Mouse (Mus musculus) mesoderm, embryonic 11.5 days (tissue): ENCODE data around the gene Dnah12.
A peak's percentile ranks its signal among the peaks of the same experiment; 100 is the strongest.
"Not testable (repeated sequence)": the region's sequence is repeated elsewhere in the genome, so short reads cannot be mapped to it uniquely, and the experiment has no call there.

ENCODE experiments used
- DNase-seq: peaks from one replicate; pipeline ENCODE4 v3.0.0-alpha.2; 2012; ENCODE audit warnings: low read depth, low spot score

Dnah12 gene

DNA sequence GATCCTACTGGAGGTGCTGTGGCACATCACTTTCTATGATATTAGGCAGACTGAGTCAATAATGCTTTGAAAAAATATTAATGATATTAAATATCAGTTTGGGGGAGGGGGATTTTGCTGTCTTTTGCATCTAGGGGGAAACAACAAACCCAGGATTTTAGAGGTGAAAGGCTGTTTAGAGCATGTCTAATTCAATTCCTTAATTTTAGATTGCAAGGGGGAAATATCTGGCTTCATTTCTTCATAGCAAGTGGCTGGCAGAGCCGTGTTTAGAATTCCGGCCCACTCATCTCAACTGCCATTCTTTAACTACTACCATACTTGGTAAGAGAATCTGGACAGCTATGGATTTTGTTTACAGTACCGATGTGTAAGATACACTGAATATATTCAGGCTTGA is at the start of gene Dnah12:
Gene Dnah12, plus strand, starts transcription at position 301 of the 400 bp plus-strand sequence.
- no peak for DNase-seq

DNA sequence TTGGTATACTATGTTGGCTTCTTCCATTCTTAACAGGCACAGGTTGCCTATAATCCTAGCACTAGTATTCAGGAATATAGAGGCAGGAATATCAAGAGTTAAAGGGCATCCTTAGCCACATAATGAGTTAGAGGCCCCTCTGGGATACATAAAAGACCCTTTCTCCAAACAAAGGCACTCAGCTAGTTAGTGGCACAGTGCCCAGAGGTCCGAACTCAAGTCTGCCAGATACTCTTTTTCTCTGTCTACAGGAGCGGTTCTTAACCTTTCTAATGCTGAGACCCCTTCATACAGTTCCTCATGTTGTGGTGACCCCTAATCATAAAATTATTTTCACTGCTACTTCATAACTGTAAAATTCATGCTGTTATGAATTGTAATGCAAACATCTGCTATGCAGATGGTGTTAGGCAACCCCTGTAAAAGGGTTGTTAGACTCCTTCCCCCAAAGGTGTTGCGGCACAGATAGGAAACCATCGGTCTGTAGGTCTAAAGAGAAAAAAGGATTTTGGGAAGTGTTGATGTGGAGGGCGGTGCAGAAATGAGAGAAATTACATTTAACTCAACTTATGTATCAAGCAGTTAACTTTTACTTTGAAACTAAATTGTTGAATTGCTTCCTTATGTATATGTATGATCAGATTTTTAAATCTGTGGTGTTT is 47.0 kb upstream of the Dnah12 start:
- no peak for DNase-seq

DNA sequence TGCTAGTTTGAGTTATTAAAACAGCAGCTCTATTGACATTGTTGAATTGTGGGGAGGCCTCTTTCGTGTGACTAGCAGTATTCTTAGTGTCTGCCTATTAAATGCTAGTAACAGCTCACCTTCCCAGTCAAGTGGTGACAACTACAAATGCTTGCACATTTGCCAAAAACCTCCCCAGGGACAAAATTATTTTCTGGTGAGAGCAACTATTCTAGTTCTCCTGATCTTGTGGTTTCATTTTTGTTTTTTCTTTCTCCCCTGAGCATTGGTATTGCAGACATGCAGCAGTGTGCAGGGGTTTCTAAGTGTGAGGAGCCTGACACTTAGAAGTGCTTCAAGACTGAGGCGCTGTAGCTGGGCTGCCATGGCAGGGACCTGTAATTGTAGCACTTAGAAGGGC is 45.3 kb upstream of the Dnah12 start:
- DNase-seq: no peak

GRCm38 (mm10) chr14:26651901-26652300 is 41.2 kb upstream of the Dnah12 start:
- DNase-seq: no peak

GRCm38 (mm10) chr14:26658178-26658577 is 34.9 kb upstream of the Dnah12 start:
- DNase-seq: no peak

- no peak for DNase-seq
Observed at GRCm38 (mm10) chr14:26660233-26660632, 32.8 kb upstream of the Dnah12 start.

DNA sequence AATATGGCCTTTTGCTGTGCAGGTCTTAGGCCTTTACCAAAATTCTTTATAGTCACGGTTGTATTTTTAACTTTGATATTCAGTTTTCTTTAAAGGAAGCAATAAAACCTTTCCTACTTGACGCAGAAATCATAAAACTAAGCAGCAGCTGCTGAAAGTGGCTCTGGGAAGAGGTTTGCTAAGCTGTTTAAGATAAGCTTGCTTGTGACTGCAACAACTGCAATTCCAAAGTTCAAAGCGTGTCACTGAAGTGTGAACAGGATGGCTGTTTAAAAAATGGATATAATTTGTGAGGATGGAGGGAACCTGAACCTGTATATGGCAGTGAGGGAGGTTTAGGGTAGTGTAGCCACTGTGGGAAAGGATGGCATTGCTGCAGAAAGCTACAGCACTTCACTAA is 31.1 kb upstream of the Dnah12 start:
- no peak for DNase-seq

DNA sequence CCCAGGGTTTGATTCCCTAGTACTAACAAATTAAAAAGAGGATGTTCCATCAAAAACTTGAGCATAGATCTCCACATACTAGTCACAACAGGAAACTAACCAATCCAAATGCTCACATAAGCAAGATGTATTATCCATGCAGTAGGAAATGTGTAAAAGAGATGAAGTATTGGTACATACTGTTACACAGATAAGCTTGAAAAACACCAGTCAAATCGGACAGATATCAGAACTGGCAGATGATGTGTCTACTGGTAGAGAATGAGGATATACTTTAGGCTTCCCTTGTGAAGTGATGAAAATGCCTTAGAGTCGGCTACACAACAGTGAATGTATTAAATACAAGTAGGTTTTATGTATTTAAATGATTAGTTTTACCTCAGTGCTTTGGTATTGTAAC is 30.6 kb upstream of the Dnah12 start:
- DNase-seq: no peak

DNA sequence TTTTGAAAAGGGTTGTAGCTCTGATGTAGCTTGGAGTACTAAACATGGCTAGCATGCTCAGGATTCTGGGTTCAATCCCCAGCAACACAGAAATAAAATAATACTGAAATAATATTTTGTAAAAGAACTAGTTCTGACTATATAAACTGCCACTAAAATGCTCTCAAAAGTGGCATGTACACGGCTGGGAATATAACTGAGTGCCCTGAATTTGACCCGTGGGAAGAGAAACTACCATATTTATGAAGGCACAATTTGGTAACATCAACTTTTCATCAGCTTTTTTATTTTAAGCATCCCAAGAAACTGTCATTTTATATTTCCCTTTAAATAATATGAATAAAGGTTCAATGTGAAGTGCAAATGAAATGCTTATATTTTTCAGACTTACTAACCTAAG is 29.2 kb upstream of the Dnah12 start:
- DNase-seq: no peak

DNA sequence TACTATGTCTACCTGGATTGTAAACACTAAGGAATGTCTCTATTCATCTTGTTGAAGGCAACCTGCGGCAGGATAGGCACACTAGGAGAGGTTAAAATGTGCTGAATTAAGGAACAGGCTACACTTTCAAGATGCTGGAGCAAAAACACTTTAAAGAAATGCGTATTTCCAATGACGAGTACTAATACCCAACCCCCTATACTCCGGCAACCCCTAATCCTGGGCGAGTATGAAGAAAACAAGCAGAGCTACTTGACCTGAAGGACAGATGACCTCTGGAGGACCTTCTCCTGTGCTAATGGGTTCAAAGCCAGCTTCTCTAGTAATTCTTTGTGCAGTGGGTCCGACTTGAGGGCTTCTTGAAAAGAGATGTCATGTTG is 25.1 kb upstream of the Dnah12 start:
- no peak for DNase-seq

DNA sequence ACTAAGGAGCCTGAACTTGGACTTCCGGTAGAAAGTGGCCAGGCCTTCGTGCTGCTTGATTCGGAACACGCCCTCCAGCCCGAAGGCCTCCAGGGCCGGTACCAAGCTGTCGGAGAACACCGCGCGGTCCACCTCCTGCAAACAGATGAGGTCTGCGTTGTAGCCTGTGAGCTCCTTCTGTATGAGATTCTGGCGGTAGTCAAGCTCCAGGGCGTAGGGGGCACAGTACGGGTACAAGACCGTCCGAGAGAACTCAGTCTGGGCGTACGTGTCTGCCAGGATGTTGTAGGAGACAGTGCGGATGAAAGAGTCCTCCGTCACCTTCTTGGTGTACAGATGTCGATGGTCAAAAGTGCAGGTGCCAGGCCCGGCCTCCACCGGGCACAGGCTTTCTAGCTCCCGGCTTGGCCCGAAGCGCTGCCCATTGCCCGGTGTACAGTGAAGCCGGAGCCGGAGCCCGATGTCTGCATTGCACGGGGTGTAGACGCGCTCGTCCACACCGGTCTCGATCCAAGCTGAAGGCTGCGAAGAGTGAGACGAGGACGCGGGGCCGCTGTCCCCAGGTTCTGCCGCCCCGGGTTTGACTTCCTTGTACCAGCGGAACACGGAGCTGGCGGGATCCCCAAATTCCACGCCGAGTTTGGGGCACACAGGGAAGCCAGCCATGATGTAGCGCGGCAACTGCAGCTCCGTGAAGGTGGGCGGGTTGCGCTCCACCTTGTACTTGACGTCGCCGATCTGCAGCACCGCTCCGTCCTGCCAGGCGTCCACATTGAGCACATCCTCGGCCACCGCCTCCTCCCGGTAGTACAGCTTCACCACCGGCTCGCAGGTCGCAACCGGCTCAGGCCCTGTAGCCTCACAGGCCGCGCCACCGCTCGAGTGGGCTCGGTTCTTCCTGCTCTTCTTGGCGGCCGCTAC is 24.4 kb upstream of the Dnah12 start:
- DNase-seq: no peak

GRCm38 (mm10) chr14:26669292-26670073 is 23.6 kb upstream of the Dnah12 start, which contains the start of gene Pde12:
Gene Pde12, minus strand, starts transcription at chr14:26669883.
- peak; percentile 90 for DNase-seq

DNA sequence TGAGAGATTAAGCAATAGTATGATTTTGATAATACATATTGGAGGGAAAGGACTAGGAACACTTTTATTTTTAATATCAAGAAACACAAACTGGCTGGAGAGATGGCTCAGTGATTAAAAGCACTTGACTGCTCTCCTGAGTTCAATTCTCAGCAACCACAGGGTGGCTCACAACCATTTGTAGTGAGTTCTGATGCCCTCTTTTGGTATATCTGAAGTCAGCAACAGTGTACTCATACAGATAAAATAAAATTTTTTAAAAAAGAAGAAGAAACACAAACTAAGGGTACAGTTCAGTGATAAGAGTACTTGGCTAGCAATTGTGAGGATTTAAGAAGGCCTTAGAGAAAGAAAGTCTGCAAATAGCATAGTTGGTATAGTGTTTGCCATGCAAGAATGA is 22.1 kb upstream of the Dnah12 start:
- DNase-seq: no peak

GRCm38 (mm10) chr14:26671870-26672615 is 21.0 kb upstream of the Dnah12 start:
- not testable (repeated sequence) for DNase-seq

GRCm38 (mm10) chr14:26674476-26675169 is 18.5 kb upstream of the Dnah12 start:
- DNase-seq: not testable (repeated sequence)

- no peak for DNase-seq
Observed at GRCm38 (mm10) chr14:26675371-26675770, 17.7 kb upstream of the Dnah12 start.

DNA sequence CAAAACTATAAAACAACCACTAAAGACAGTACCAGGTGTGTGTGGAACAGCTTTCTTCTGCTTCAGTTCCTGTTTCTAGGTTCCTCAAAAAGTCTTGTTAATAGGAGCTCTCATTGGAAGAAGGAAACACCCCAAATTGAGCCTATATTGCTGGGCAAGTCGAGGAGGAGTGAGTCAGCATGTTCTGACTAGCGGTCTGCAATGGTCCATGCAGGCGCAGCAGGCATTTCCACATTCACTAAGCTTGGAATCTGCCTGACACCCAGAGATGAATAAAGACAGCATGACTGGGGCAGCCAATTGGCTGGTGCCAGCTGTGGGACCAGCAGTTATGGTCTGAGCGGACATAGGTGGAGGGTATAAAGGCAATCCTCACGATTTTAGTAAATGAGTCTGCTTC is 17.3 kb upstream of the Dnah12 start:
- no peak for DNase-seq

- no peak for DNase-seq
Observed at GRCm38 (mm10) chr14:26690727-26691126, 2.3 kb upstream of the Dnah12 start.

DNA sequence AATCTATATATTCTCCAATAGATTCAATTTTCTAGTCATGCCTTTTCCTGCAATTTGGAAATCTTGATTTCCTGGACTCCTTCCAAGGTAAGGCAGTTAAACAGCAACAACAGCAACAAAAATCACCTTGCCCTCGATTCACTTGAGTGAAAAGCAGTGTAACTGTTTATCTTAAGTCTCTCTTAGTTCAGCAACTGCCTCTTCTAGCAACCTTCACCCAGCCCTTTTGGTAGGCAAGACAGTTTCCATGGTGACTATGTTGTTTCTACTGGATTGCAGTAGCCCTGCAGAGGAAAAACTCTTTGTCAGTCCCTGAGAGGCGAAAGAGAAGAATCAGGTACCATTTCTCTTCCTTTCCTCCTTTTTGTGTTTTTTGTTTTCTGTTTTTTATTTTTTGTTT is 1.7 kb upstream of the Dnah12 start:
- no peak for DNase-seq

DNA sequence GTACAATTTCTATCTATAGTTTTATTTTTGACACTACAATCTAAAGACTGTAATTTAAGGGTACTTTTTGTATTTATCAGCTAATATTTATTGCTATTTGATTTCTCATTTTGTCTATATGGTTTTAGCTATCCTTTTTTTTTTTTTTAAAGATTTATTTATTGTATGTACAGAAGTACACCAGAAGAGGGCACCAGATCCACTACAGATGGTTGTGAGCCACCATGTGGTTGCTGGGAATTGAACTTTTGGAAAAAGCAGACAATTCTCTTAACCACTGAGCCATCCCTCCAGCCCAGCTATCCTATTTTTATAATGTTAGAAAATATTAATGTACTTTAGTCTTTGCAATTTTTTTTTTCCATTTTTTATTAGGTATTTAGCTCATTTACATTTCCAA is 4.8 kb downstream of the Dnah12 start:
- peak; percentile 23 for DNase-seq

GRCm38 (mm10) chr14:26705246-26705645 is 12.2 kb downstream of the Dnah12 start:
- not testable (repeated sequence) for DNase-seq
